Mouse (Mus musculus): ENCODE measurements around the gene Knstrn.

DNA sequence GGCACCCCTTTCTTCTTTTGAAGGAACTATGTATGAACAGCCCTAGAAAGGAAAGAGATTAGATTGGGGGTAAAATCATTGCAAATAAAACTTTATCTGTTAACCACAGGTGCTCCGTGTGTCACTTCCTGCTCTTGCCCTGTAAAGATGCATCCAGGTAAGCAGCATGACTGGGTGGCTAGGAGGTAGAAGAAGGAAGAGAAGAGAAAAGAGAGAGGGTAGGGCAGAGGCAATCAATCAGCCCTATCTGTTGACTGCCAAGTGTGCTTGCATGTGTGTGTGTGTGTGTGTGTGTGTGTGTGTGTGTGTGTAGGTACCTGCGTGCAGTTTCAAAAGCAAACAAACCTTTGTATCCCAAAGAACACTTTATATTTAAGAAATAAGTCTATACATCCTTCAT is 39.3 kb upstream of the Knstrn start:
- TF ChIP-seq ZC3H11A (IDR thresholded peaks at IDR 0.05; ENCODE audit: borderline replicate concordance, low read depth, low read length) (no peak), ZNF384 (IDR thresholded peaks at IDR 0.05; ENCODE audit: low read depth, low read length) (no peak)

All from ES-E14 (cell line).